Mouse (Mus musculus): Measurements from ENCODE around the gene Cpne8. TPM values are rescaled to one million over a fixed set of nuclear protein-coding genes. Genes with fewer than 3 reads are reported as not detected.
"Not testable (repeated sequence)": the region's sequence is repeated elsewhere in the genome, so short reads cannot be mapped to it uniquely, and the experiment has no call there.

The Cpne8 gene
- total RNA-seq, 2 experiments from 2014 or later = 6.8 to 8.9 TPM

- intact Hi-C loops (cut with DNase I) = no loop called here
- no peak for DNase-seq
Observed at GRCm38 (mm10) chr15:90619736-90620135, 59.5 kb downstream of the Cpne8 start.

DNA sequence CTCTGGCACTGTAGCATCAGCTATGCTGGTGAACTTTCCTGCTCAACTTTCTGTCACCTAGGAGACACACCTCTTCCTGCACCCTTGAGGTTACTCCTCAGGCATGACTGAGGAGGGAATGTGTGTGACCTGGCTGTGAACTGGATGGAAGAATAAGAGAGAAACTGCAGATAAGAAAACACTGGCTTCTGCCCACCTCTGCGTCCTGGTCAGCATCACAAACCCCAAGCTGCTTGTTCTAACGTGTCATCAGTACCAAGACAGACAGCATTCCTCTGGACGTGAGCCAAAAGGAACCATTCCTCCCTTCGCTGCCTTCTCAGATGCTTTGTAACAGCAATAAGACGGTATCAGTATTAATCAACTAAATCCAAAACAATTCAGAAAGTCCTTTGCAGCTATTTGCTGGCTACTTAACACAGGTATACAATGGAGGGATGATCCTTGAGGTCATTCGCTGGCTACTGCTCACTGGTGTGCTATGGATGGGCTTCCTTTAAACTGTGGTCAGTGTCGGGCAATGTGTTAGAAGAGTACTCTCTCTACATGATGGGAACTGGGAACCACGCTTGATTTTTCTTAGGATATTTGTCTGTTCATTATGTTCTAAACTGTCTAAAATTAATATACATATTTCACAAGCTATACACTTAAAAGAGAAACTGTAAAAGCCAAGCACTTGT is 63.0 kb downstream of the Cpne8 start:
- intact Hi-C loops (cut with DNase I) = no loop called here
- no peak for DNase-seq

GRCm38 (mm10) chr15:90610767-90611166 is 68.5 kb downstream of the Cpne8 start:
- DNase-seq; intact Hi-C loops (cut with DNase I): not testable (repeated sequence)

GRCm38 (mm10) chr15:90609836-90610415 is 69.3 kb downstream of the Cpne8 start:
- DNase-seq = no peak
- intact Hi-C loops (cut with DNase I) = loop anchor here (5.0 kb wide), 1 partner anchor 67 kb away; the partner anchor contains the start of gene Cpne8

DNA sequence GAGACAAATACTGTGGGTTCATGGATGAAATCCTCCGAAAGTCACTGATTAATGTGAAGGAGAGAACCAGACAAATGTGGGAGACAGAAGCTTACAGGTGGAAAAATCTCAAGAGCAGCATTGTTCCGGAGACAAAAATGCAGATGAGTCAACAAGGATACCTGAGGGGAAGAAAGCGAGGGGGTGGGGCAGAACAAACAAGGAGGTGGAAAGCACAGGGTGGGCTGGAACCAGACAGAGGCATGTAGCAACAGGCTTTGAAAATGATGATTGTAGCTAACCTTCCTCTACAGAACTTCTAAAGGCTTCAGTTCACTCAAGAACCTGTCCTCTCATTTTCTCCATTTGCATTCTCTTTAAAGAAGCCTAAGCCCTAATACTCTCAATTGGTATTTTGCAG is 70.9 kb downstream of the Cpne8 start:
- DNase-seq = no peak
- intact Hi-C loops (cut with DNase I) = loop anchor here (5.0 kb wide), 1 partner anchor 69 kb away; the partner anchor contains the start of gene Cpne8

GRCm38 (mm10) chr15:90607181-90607580 is 72.1 kb downstream of the Cpne8 start:
- DNase-seq = no peak
- intact Hi-C loops (cut with DNase I) = loop anchor here (5.0 kb wide), 1 partner anchor 70 kb away; the partner anchor contains the start of gene Cpne8

GRCm38 (mm10) chr15:90603676-90604075 is 75.6 kb downstream of the Cpne8 start:
- intact Hi-C loops (cut with DNase I) = no loop called here
- DNase-seq = no peak

DNA sequence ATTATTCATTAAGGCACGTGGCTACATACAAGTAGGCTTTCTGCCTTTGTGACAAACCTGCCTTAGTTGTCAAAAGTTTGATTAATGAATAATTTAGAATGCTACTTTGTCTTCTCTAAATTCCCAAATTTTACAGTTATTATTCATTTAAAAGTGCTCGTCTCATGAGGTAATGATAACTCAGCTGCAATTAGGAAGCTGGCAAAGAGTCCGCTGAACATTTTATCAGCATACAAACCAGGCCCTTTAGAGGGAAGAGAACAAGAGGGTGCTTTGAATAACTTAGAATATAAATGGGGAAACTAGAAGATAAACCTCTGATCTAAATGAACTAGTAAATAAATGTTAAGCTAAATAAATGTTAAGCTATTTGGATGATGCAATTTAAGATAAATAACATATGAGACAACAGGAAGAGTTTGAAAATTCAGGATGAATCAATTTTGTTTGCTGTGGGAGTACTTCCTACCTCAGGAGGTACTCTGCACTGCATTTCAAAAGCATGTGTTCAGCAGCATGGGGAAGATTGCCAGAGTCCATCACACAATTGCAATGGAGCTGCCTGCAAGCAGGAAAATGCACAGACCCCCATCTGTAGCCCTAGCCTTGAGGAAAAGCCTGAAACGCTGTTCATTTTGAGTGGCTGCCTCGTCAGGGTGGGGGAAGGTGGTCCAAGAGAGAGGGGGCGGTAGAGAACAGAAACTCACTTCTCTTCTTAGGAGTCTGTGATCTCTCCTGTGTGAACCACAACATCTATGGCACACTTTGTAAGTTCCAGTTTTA is 81.3 kb downstream of the Cpne8 start:
- DNase-seq = no peak
- intact Hi-C loops (cut with DNase I) = no loop called here

DNA sequence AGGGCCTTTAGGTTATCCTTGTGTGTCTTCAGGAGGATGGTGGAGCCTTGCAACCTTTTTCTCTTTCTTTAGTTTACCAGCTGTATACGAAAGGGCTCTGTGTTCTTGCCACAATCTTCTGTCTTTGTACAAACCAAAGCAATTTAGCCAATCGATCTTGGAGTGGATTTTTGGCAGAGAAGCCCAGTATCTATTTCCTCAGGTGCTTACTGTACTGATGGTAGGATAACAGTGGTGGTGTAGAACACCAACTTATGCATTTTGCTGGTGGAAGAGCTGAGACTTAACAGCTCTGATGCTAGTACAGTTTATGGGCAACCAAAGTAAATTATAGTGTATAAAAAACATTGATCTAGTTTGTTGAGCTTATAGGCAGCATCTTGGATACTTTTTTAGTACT is 83.6 kb downstream of the Cpne8 start:
- intact Hi-C loops (cut with DNase I) = no loop called here
- no peak for DNase-seq

DNA sequence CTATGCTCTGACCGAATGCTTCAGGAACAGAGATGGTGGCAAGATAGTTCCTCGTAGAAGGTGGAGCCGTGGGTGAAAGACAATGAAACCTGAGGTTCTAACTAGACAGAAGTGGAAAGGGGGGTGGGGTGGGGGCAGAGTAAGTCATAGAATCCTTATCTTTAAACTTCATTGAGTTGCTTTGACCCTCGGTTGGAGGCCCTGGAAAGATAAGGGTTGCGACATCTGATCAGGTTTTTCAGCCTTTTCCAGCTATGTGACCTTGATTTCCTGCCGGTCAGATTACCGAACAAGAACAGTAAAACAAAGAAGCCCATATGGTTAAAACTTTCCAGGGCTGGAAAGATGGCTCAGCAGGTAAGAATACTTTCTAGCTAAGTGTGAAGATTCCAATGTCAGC is 89.6 kb downstream of the Cpne8 start:
- DNase-seq = no peak
- intact Hi-C loops (cut with DNase I) = no loop called here

DNA sequence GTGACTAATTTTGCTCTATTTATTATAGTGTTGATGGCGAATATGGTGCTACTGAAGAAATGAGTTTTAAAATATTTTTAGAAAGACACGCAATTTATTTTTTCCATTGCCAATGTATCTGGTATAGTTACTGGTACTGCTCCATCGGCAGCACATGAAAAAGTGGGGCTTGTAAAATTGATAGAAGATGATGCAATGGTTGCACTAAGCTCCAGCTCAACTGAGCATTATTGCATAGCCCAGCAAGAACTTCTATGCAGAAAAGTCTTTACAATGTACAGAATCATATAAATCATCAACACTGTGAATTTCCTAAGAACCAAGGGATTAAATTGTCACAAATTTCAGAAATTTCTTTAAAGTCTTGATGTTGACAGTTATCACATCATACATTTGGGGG is 101.8 kb downstream of the Cpne8 start:
- intact Hi-C loops (cut with DNase I) = no loop called here

GRCm38 (mm10) chr15:90569246-90569645 is 110.0 kb downstream of the Cpne8 start:
- intact Hi-C loops (cut with DNase I) = no loop called here
- DNase-seq = no peak

More for the DNA sequence above, 101.8 kb downstream of the Cpne8 start:
- no peak for DNase-seq

DNA sequence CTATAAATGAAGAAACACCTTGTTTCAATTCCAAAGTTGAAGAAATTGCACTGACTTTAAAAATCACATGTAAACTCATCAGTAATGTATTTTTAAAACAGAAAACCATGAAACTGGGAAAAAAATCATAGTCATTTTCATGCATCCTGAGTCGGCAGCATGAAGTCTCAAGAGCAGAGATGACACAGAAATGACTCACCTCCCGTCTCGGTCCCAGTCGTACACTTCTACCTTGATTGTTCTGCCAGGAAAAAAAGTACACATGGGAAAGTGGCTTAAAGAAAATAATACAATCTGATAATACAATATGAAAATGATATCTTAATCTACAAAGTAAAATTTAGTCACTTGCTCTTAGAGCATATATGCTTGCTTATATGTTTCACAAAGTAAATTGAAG is 111.2 kb downstream of the Cpne8 start:
- no peak for DNase-seq
- intact Hi-C loops (cut with DNase I) = no loop called here

DNA sequence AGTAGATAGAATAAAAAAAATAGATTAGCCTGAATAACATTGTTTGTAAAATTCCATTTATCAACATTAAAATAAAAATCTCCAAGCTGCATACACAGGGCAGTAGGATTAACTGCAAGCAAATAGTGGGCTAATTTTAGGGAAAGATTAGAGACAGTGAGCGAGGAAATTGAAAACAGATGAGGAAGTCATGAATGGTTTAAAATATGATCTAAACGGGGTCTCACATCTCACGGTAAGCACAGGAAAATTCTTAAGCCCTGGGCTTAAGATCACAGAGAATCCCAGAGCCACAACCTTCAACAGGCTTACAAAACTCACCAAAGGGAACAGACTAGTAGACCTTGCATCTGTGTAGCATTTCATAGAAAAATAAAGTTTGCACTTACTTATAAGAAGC is 115.2 kb downstream of the Cpne8 start:
- intact Hi-C loops (cut with DNase I) = no loop called here

DNA sequence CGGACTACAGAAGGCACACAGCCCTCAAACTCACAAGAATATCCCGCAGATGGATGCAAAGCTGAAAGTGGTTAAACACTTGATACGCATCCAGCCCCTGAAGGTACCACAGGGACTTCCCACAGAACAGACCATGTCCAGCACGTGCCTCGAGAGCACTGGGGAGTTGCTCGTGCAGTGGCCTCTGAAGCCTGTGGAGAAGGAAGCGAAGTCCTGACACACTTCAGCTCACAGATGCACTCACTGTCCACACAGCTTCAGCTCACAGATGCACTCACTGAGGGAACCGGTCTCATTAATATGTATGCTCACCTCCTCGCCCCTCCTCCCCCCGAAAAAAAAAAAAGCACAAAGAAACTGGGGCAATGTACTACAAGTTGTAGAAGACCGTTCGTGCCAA is 117.6 kb downstream of the Cpne8 start:
- DNase-seq = no peak
- intact Hi-C loops (cut with DNase I) = no loop called here

More for the DNA sequence above, 115.2 kb downstream of the Cpne8 start:
- no peak for DNase-seq

DNA sequence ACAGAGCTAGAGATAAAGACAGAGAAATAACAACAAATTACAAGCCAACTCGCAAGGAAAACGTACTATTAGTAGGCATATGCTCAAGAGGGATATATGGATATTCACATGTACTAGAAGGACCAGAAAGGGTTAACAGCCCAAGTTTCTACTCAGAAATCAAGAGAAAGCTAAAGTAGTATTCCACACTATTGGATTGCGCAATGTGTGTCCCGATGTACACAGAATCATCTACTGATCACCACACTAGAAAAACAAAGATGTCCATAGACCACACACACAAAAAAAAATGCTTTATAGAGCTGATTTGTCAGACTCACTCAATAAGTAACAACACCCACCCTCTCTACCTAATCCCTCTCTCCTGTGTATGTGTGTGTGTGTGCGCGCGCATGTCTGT is 130.6 kb downstream of the Cpne8 start:
- DNase-seq = no peak
- intact Hi-C loops (cut with DNase I) = no loop called here

DNA sequence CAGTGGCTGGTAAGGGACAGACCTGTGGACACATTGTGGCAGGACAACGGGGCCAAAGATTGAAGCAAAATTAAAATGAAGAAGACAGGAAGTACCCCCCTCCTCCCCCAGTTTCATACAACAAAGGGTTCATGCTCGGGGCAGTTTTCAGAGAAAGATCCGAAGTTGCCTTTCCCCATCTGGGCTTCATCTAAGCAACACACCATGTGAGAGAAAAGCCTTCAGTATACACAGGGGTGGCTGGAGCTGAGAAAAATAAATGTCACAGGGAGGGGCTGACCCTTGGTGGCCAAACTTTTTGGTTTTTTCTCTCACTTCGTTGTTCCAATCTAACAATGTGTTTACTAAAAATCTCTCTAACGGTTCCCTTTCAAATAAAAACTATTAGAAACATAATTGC is 135.8 kb downstream of the Cpne8 start:
- intact Hi-C loops (cut with DNase I) = no loop called here
- no peak for DNase-seq

DNA sequence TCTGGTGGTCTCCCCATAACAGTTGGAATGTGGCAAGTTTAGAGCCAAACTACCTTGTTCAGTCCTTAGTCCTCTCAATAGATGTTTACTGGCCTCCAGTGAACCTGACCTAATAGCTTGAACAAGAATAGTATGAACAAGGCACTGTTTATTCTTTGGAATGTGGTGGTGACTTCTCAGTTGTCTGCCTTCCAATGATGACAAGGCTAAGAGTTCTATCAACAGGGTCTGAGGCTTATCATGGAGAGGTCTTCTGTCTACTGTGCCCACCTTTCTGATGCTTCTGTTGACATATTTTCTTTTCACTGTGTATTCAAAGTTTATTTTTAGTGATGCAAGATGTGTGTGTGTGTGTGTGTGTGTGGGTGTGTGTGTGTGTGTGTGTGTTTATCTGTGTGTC is 137.1 kb downstream of the Cpne8 start:
- no peak for DNase-seq
- intact Hi-C loops (cut with DNase I) = no loop called here

DNA sequence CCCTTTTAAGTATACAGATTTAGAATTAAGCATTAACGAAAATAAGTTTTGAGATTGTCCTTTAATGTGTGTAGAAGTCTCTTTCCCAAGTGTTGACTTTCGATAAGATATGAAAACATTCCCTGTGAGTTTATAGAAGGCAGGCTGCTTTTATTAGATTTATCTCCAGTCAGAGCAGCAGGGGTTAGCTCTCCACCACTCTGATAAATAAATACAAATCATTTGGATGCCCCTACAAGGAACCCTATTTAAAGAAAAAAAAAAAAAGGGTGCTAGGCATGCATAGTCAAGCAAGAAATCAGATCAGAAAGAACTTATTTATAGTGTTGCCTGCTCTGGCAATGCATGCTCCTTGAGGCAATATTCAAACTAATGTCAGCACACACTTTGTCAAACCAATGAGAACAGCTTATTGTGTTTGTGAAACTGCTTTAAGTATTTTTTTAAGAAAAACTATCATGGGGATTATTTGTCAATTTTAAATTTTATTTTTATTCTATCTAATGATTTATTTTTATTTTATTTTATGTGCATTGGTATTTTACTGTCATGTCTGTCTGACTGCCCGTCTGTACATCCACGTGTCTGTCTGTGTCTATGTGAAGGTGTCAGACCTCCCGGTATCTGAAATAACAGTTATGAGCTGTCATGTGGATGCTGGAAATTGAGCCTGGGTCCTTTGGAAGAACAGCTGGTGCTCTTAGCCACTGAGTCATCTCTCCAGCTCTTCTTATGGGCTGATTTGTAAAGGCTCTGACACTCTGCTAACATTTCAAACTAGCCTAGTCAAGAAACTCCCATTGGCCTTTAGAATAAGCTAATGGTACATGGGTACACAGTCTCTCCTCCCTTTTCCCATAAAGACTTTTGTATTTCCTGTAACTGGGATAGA is 142.7 kb downstream of the Cpne8 start:
- intact Hi-C loops (cut with DNase I) = no loop called here
- no peak for DNase-seq

GRCm38 (mm10) chr15:90535730-90536129 is 143.5 kb downstream of the Cpne8 start:
- DNase-seq = no peak
- intact Hi-C loops (cut with DNase I) = no loop called here

DNA sequence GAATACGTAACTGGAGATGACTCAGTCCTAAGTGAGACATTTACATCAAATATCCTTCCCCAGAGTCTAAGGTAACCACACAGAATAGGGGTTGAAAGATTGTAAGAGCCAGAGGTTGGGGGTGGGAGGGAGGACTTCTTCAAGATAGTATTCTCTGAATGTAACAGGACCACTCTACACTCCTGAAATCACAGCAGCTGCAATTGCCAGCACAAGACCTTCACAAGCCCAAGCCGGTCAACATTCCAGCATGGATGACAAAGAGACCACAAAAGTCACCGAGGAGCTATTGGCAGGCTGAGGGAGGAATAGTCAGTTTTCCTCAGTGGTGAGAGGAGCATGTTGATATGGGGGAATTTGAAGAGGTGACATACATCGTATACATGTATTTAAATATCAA is 166.5 kb downstream of the Cpne8 start:
- no peak for DNase-seq
- intact Hi-C loops (cut with DNase I) = no loop called here
